Mouse (Mus musculus): Measurements from ENCODE around the gene Syn2.

Syn2 gene

DNA sequence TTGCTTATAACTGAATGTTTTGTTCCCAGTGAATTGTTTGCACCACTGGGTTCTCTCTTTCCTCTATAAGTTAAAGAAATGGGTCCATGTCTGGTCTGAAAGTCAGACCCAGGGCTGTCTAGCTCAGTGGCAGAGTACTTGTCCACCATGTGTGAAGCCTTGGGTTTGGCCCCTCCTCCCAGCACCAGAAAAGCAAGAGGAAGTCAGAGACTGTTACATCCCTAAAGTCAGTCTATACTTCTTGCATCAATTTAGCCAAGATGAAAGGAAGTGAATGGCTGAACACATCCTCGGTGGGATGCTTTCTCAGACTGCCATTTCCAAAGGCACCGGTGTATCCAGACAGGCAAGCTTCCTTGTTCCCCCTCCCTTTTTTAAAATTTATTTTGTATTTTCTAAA lies 156.4 kb downstream of the Syn2 start:
- DNase-seq (ENCODE audit: low spot score in 2 of 2) = no peak

DNA sequence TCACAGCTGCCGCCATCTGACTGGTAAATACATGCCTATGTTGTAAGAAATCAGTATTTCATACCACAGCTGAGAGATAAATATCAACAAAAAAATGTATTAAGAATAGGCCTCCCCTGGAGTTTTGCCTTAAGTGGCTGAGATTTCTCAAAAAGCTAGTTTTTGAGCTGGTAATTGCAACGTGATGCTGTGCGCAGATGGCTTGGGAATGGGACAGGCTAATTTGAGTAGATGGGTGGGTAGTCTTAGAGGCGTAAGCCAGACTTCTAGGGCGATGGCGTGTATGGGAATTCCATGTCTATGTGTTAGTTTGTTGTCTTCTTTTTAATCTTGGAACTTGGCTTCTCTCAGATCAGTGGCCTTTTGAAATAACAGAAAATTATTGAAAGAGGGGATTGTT lies 157.1 kb downstream of the Syn2 start:
- DNase-seq (ENCODE audit: low spot score in 2 of 2) = no peak

DNA sequence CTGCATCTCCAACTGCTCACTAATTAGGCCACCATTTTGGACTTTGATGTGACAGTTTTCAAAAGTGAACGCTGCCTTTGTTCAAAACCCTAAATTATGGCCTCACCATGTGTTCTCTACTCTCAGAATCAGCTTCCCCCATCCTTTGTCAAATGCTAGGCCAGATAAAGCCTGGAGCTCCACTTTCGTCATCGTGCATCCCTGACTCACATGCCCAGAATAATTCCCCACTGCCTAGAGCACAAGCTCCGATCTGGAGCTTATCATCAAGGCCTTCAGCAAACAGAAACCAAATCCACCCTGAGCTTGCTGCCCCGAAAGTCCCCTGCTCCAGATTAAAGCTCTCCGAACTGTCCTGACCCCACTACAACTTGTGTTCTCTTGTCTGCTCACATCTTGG lies 157.9 kb downstream of the Syn2 start:
- no peak for DNase-seq (ENCODE audit: low spot score in 2 of 2)

DNA sequence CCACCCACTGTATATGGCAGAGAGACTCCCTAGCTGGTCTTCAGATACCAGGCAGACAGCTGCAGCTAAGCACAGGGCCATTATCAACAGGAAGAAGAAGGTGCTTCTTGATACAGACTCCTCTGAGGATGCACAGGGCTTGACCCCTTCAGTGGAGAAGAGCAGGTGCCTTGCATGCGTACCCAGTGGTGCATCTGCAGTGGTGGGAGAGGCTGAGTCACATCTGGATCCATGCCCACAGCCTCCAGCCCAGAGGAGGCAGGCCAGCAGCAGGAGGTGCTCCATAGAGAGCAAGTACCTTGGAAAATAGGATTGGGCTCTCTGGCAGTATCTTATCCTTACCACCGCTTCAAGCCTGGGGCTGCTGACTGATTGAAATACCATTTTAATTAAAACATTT lies 159.2 kb downstream of the Syn2 start:
- DNase-seq (ENCODE audit: low spot score in 2 of 2) = no peak

DNA sequence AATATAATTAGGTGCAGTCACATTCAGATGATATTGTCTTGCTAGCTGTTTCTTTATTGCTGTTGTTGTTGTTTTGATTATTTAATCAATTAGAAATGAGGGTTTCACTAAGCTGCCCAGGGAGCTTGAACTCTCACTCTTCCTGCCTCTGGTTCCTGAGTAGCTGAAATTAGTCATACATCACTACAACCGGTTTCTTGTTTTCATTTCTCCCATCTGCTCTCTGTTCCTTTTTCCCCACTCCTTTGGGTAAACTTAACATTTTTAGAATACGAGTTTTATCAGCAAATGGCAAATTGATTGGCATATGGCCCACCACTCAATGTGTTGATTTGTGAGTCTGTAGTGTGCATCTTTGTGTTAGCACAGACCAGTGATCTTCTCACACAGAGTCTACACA lies 172.4 kb downstream of the Syn2 start:
- DNase-seq (ENCODE audit: low spot score in 2 of 2) = no peak

DNA sequence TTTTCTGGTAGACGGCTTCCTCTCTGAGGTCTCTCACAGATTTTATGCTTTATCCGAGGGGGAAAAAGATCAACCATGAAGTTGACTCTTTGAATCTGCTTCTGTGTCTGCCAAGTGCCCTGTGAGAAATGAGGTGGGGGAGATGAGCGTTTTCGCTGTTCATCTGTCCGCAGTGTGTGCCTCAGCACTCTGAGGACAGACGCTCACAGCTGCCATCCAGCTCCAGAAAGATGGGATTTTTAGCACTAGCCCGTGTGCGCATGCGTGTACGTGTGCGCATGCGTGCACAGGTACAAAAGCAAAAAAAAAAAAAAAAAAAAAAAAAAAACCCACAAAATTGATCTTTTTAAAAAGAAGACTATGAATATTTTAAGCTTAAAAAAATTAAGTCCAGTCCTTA lies 178.1 kb downstream of the Syn2 start:
- no peak for DNase-seq (ENCODE audit: low spot score in 2 of 2)

DNA sequence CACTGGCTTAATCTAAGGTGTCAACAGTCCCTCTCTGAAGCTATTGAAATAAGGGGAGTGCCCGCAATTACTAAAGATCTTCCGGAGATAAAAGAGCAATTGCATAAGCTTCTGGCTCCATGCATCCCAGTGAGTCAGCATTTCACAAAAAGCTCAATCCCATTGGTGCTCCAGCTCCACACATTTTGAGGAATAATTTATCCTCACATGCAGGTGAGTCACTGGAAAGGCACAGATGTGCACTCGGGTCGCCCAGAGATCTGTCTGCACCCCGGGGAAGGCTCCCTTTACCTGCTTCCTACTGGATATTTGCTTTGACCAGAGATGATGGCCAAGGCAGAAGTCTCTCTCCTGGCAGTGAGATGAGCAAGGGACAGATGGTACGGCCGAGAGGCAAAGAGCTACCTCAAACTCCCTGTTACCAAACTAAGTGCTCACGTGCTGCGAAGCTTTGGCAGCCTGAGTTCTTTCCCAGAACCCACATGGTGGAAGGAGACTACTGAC lies 178.6 kb downstream of the Syn2 start:
- DNase-seq (ENCODE audit: low spot score in 2 of 2) = no peak

DNA sequence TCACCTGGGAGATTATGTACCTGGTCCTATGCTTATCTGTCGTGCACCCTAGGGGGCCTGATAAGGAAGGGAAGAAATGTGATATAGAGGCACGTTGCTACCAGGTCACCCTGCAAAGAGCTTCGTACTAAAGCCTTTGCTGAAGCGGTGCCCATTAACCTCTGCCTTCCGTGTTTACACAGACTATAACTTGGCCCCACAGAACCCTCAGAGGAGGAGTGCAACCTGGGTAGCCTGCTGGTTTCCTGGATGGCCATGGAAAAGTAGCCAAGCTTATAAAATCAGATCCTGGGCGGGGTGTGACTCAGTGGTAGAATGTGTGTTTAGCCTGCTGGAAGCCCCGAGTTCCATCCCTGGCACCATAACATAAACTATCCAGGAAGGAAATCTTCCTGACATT lies 179.2 kb downstream of the Syn2 start:
- DNase-seq (ENCODE audit: low spot score in 2 of 2) = no peak

DNA sequence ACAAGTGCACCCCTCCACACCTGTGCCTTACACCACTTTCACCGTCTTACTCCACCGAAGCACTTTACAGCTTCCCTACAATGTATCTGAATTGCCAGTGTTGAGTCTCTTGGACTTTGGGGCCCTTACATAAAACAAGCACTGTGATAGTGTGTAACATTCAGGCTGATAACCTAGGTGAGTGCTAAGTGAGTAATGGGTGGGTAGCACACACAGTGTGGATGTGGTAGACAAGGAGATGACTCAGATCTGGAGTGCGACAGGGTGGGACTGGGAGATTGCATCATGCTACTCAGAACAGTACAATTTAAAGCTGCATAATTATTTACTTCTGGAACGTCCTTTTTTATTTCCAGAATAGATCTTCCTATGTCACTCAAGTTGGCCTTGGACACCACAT lies 181.1 kb downstream of the Syn2 start:
- DNase-seq (ENCODE audit: low spot score in 2 of 2) = no peak

DNA sequence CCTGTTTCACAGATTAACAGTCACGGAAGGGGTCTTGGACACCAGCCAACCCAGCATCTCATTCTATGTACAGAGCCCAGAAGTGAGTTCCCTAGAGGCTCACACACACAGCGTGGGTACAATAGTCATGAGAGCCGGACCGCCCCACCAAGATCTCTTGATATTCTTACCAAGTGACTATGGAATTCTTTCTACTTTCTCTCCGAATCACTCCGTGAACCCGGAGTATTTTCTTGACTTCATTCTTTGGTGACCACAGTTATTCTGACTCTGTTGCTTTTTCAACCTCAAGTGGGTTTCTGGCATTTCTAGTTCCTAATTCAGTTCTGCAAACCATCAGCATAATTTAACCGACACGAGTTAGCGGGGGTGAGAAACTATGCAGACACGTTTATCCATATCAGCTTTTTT lies 182.1 kb downstream of the Syn2 start:
- DNase-seq (ENCODE audit: low spot score in 2 of 2) = no peak

DNA sequence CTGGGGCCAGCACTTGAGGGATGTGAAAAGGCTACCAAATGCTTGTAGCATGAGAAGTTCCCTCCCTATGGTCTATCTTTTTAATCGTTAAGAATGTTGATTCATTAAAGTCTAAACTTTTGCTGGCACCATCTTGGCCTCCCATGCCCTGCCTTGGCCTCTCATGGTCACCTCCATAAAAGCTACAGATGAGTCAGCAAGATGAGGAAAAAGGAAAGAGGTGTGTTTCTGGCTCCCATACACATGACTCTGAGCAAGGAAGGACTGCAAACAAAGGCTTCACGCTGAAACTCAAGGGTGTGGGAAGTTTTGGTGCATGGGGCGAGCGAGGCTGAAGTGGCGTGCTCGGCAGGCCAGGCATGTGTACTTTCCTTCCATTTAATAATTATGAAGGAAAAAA lies 184.1 kb downstream of the Syn2 start:
- no peak for DNase-seq (ENCODE audit: low spot score in 2 of 2)

DNA sequence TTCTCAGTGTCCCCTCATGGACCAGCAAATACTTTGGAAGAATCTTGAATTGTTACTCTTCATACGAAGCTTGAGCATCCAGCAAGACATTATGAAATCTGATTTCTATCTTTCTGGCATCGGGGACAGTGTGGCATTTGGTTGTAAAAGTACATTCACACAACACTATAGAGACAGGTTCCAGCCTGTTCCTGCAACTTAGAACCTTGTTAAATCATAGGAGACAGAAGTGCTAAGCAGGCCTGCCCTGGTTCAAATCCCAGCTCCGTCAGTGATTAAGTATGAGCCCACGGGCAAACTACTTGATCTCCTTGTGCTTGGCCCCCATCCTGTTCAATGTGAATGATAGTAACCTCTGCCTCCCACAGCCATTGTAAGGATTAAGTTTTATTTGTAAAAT lies 185.0 kb downstream of the Syn2 start:
- no peak for DNase-seq (ENCODE audit: low spot score in 2 of 2)

DNA sequence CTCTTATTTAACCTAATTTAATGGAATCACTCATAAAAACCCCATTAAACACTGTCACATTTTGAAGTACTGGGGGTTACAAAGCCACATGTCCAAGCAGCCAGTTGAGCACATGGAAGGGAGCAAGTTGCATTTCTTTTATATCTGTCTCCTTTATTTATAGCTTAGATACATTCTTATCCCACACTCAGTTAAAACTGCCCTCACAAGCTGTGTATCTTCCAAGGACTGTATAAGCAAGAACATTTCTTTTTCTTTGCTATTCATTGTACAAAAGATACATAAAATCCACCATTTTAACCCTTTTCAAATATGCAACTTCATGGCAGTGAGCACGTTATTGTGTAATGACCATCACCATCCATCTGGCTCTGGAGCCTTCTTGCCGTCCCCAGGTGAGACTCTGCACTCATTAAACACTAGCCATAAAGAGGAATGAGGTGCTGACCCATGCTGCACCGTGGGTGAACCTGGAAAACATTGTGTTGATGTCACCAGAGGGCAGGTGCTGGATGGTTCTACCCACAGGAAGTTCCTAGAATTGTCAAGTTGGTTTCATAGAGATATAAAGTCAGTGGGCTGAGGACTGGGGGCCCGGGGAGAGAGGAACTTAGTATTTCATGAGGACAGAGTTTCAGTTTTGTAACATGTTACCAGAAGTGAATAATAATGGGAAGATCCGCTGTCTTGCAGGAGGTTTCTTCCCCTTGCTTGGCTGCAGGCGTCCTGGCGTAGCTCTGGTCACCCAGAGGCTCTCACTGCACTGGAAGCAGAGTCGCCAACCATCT lies 186.4 kb downstream of the Syn2 start:
- DNase-seq (ENCODE audit: low spot score in 2 of 2) = no peak

DNA sequence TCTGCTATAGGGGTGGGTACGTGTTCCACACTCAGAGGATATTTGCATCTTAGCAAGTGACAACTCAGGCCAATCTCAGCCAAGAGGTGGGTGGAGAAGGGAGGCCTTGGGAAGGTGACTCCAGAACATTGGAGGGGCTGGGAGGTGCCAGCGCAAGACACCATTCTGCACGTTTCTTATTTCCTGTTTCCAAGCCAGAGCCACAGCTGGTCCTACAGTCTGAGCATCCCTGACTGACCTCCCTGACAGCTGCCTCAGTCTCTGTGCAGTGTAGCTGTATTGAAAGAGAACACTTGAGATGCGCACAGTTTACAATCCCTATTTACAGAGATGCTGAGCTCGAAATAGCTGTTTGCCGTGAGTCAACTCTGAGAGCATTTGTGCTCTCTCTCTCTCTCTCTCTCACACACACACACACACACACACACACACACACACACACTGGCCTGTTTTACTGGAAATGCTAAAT lies 187.2 kb downstream of the Syn2 start:
- no peak for DNase-seq (ENCODE audit: low spot score in 2 of 2)

DNA sequence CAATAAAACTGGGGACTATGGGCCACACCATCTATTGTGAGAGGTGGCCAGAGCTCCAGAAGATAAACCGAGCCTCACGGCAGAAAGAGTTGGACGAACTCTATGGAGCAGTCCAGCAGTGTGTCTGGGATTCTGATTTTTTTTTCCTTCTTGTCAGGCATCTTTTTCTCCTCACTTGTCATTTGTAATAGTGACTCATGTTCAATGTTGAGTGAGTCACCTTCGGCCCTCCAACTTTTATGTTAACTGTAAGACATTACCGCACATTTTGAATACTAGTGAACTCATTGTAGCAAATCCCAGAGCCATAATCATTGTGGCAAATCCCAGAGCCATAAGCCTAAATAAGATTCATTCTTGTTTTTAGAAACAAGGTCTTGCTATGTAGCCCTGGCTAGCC lies 188.3 kb downstream of the Syn2 start:
- DNase-seq (ENCODE audit: low spot score in 2 of 2) = no peak

DNA sequence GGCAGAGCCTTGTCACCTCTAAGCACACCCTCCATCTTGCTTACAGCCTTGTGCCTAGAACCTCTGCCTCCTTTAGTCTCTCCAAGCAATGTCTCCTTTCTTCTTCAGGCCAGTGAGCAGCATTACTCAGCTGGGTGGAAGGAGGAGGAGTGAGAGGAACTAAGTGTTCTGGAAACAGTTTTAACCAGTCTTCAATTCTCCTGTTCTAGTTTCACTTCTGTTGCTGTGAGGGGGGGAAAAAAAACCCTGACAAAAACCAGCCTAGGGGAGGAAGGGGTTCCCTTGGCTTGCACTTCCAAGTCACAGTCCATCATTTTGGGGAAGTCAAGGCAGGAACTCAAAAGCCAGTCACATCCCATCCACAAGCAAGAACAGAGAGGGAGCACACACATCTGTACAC lies 196.3 kb downstream of the Syn2 start:
- DNase-seq (ENCODE audit: low spot score in 2 of 2) = no peak
